Mouse (Mus musculus) bone marrow, adult 2 months (tissue): ENCODE results near the gene Gm49358.

Experiments used
- CTCF ChIP-seq: fragments of 200-500 bp; IDR thresholded peaks from 2 replicates; pipeline ENCODE4 v1.5.1; 2011; ENCODE audit warnings: low read length, control low read depth; ENCODE audit not compliant: control insufficient read depth, insufficient read depth
- POLR2A ChIP-seq: fragments of 200-500 bp; IDR thresholded peaks from 2 replicates; pipeline ENCODE4 v1.6.1; 2011; ENCODE audit warnings: low read depth, mild to moderate bottlenecking, control low read depth, low read length, borderline replicate concordance; ENCODE audit not compliant: control insufficient read depth

GRCm38 (mm10) chr10:86815133-86815532, 51.4 kb downstream of the Gm49358 start:
- TF ChIP-seq CTCF, result no peak
- TF ChIP-seq POLR2A, result no peak
